Mouse (Mus musculus) mouse trophoblast stem cell (cell line): Measurements from ENCODE around the gene Rdh11.
"Not testable (repeated sequence)": the region's sequence is repeated elsewhere in the genome, so short reads cannot be mapped to it uniquely, and the experiment has no call there.

ENCODE experiments used
- in situ Hi-C, 2 experiments: fragments of 300-500 bp; cut with MseI, MboI; formaldehyde crosslinking; loops; 2 replicates in 1 of 2; 3 replicates in 1 of 2; pipeline ENCODE4 v1.15.1; 2025

Rdh11 gene

GRCm38 (mm10) chr12:79192193-79192592 is at the start of gene Rdh11:
Gene Rdh11, minus strand, starts transcription at chr12:79192293.
- in situ Hi-C loops, result no loop called here

GRCm38 (mm10) chr12:79235485-79236080 is 43.5 kb upstream of the Rdh11 start:
- in situ Hi-C loops, result no loop called here

- in situ Hi-C loops, result no loop called here
Measured at GRCm38 (mm10) chr12:79217511-79217910, 25.4 kb upstream of the Rdh11 start.

DNA sequence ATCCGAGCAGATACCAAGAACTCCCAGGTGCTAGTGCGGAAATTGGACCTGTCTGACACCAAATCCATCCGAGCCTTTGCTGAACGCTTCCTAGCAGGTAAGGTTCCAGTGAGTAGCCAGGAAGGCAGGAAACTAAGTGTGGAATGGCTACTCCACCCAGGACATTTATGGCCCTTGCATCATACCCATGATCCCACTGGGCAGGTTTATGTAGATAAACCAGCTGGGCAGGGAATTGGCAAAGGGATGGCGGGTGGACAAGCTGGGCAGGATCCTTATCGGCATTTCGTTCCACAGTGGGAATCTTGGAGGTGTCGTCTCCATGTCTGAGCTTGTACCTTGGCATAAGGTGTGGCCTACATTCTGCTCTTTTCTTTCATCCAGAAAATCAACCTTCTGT is 19.4 kb upstream of the Rdh11 start:
- in situ Hi-C loops, result no loop called here

GRCm38 (mm10) chr12:79208703-79209464 is 16.8 kb upstream of the Rdh11 start, which contains the start of gene Rdh12:
Gene Rdh12, plus strand, starts transcription at chr12:79208914.
- in situ Hi-C loops, result no loop called here

DNA sequence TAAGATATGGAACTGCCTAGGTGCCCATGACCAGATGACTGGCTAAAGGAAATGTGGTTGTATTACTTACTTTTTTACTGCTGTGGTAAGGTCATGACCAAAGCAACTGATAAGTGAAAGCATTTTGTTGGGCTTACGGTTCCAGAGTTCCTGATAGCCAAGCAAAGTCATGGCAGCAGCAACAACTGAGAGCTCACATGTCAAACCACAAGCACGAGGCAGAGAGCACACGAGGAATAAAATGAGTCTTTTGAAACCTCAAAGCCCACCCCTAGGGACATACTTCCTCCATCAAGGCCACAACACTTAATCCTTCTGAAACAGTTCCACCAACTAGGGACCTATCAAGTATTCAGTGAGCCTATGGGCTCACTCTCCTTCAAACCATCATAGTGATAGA is 9.8 kb upstream of the Rdh11 start:
- in situ Hi-C loops, result no loop called here

GRCm38 (mm10) chr12:79197105-79197504 is 5.0 kb upstream of the Rdh11 start:
- in situ Hi-C loops, result no loop called here

DNA sequence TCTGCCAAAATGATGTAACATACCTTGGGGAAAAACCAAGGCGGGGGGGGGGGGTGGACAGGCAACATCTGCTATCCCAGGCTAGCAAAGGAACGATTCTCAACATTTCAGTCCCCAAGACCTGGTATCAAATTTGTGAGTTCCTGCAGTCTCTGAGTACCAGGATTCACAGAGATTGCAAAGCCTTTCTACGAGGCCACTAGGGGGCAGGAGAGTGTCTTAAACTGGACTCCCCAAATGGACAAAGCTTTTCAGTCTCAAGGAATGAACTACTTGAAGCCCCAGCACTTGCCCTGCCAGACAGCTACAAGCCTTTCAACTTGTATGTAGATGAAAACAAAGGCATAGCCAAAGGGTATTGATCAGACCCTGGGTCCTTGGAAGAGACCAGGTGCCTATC is 1.3 kb upstream of the Rdh11 start:
- in situ Hi-C loops, result no loop called here

- in situ Hi-C loops, result no loop called here
Measured at GRCm38 (mm10) chr12:79191701-79192100, 392 bp downstream of the Rdh11 start.

- in situ Hi-C loops, result no loop called here
Measured at GRCm38 (mm10) chr12:79190931-79191673, 991 bp downstream of the Rdh11 start.

DNA sequence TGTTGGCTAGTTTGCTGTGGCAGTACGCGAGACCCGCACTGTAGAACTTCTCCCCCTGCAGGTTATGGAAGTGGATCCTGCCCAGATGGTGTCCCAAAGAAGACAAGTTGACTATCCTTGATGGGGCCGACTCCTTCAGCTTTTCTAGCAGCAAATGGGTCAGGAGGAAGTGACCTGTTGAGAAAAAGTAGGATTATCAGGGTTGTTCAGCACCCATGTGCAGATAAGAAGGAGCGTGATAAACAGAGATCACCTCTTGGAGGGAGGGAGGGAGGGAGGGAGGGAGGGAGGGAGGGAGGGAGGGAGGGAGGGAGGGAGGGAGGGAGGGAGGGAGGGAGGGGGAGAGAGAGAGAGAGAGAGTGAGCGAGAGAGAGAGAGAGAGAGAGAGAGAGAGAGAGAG is 6.9 kb downstream of the Rdh11 start:
- in situ Hi-C loops, result not testable (repeated sequence)

DNA sequence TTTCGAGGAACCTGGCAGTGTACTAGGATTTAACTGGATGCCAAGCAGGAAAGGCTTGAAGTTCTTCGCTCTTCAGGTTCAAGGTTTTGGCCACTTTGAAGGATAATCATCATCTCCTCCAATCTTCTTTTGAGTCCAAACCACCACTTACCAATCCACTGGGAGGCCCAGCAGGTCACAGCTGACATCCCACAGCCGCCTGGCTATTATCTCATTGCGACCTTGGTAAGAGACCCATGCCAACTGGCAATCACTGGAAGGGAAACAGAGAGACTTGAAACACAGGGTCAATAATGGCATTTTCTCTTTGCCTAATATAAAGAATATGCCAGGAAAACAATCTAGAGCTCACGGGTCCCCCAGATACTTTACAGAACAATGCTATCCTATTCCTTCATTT is 16.1 kb downstream of the Rdh11 start:
- in situ Hi-C loops, result no loop called here

GRCm38 (mm10) chr12:79173721-79174120 is 18.4 kb downstream of the Rdh11 start:
- in situ Hi-C loops, result no loop called here

GRCm38 (mm10) chr12:79172019-79172941 is 19.8 kb downstream of the Rdh11 start, which contains the start of gene Vti1b:
Gene Vti1b, minus strand, starts transcription at chr12:79172667.
- in situ Hi-C loops, result no loop called here

GRCm38 (mm10) chr12:79171269-79171995 is 20.7 kb downstream of the Rdh11 start:
- in situ Hi-C loops, result no loop called here

GRCm38 (mm10) chr12:79170421-79170820 is 21.7 kb downstream of the Rdh11 start:
- in situ Hi-C loops, result no loop called here

DNA sequence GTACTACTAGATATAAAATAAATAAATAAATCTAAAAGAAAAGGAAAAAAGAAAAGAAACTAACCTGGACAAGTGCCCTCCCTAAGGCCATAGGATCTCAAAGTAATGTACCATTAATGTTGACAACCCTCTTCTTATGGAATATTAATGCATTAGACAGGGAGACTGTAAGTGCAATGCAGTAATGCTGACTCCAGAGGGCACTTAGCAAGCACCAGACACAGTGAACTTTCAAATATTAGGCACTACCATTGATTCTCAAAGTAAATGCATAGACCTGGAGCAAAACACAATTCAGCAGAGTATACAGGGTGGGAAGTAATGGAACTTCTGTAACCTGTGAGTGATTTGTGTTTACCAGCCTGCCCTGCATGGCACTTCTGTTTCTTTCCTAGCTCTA is 22.9 kb downstream of the Rdh11 start:
- in situ Hi-C loops, result no loop called here

DNA sequence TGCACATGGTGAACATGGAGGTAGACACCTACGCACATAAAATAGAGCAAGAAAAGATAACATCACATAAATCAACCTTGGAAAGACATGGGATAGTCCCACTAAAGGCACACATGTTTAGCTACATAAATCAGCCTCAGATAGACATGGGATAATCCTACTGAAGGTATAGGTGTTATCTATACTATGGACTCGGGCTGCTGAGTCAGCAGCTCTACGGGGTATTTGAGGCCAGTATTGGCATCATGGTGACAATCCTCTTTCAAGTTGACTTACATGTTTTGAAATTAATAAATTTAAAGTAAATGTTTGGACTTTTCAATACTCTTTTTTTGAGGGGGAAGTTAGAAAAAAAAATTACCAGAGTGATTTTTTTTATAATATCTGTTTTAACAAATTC is 29.2 kb downstream of the Rdh11 start:
- in situ Hi-C loops, result no loop called here

DNA sequence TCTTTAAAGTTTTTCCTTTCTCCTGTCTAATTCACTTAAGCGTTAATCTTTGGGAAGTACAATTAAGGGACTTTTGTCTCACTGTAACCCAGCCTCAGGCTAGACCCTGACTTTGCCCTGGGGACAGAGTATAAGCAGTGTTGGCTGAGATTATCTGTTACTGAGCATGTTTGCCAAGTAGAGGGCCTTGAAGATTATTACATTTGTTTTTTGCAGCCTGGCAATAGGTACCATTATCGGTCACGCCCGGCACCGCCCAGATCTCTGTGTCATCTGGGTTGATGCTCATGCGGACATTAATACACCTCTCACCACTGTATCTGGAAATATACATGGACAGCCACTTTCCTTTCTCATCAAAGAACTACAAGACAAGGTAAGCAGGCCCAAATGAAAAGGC is 42.4 kb downstream of the Rdh11 start:
- in situ Hi-C loops, result no loop called here

- in situ Hi-C loops, result no loop called here
Measured at GRCm38 (mm10) chr12:79141384-79141783, 50.7 kb downstream of the Rdh11 start.

DNA sequence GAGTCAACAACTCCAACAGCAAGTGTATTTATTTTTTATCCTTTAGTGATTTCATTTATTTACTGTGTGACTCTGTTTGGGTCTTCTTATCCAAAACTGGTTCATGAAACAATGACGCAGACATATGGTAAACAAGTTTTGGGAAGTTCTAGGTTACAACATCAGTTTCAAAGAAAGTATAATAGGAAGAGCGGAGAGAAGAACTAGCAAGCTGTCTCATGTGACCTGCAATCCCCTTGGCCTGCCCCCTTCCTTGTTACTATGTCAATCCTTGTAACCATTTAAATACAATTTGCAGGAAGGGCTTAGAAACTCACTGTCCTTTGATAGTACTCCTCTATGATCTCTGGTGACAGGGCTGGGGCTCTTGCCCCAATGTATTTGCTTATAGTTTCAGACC is 51.3 kb downstream of the Rdh11 start:
- in situ Hi-C loops, result no loop called here
